29 mouse cellular contexts compared by ENCODE assay signal in genomic region chr5:147990289-147990688, GRCm38 (mm10). TPM values are rescaled to one million over a fixed set of nuclear protein-coding genes. Genes with fewer than 3 reads are reported as not detected.
DNase-seq lines count a peak whose midpoint lies in the region; ATAC-seq and TF ChIP-seq lines count a peak whose summit lies in the region.
"Had no signal": no experiment of that assay in that cellular context is flagged by ENCODE, and none has a peak within 500 bp of the region (broad histone marks: within the 10 kb centered on the region; RNA-seq: fewer than 3 reads in every experiment).

No protein-coding gene starts in this region.

- 0 out of 2 replicates have a peak, but pooled peaks have one; percentile 5 for TF ChIP-seq CTCF in lung, embryonic 14.5 days (IDR thresholded peaks at IDR 0.05; ENCODE audit: low read depth)
- TF ChIP-seq CTCF in lung, postnatal 0 days (IDR thresholded peaks at IDR 0.05), result no peak
- peak in 2 of 3 experiments; percentile 7 to 11; a peak in 1 of 6 replicates for TF ChIP-seq CTCF in MEL (IDR thresholded peaks at IDR 0.05 in 2 of 3, conservative IDR thresholded peaks at IDR 0.05 in 1 of 3; ENCODE audit: control insufficient read depth in 1 of 3, insufficient read depth in 1 of 3, low read depth in 2 of 3, low read length in 3 of 3, poor library complexity in 1 of 3, severe bottlenecking in 1 of 3)
- peak; percentile 18; the same call in 1 of the 2 replicates for TF ChIP-seq CTCF in stomach, postnatal 0 days (IDR thresholded peaks at IDR 0.05; ENCODE audit: low read depth)

- H3K9ac ChIP-seq in hindbrain, embryonic 15.5 days, result no peak overlapping the region
- no peak overlapping the region for H3K9ac ChIP-seq in hindbrain, embryonic 14.5 days
- H3K9ac ChIP-seq in lung, embryonic 14.5 days, result no peak overlapping the region
- H3K9ac ChIP-seq in lung, postnatal 0 days (replicated peaks; ENCODE audit: low read depth), result no peak overlapping the region
- no peak overlapping the region for H3K9ac ChIP-seq in MEL (ENCODE audit: control insufficient read depth, low read depth, low read length, poor library complexity, severe bottlenecking)
- H3K9ac ChIP-seq in stomach, postnatal 0 days (ENCODE audit: low read length), result no peak overlapping the region
- H3K9ac ChIP-seq: embryonic facial prominence, embryonic 15.5 days; forebrain, embryonic 13.5 days; heart, embryonic 12.5 days; limb, embryonic 15.5 days; liver, embryonic 13.5 days; neural tube, embryonic 12.5 days had no signal

- ATAC-seq in hindbrain, embryonic 15.5 days (ENCODE audit: low FRiP score, low read depth), result no peak
- ATAC-seq in hindbrain, embryonic 14.5 days (ENCODE audit: low FRiP score), result no peak
- no peak for ATAC-seq in lung, embryonic 14.5 days (ENCODE audit: insufficient read depth)
- no peak for ATAC-seq in lung, postnatal 0 days
- ATAC-seq in stomach, postnatal 0 days (ENCODE audit: low FRiP score, low TSS enrichment), result no peak
- ATAC-seq: CD4-positive, CD25-positive, alpha-beta regulatory T cell, adult 4 months; forebrain, embryonic 13.5 days; hindbrain, embryonic 16.5 days; intestine, embryonic 16.5 days; midbrain, embryonic 16.5 days had no signal

- no peaks in the 10 kb centered on the region for H3K36me3 ChIP-seq in hindbrain, embryonic 15.5 days
- no peaks in the 10 kb centered on the region for H3K36me3 ChIP-seq in hindbrain, embryonic 14.5 days (replicated peaks; ENCODE audit: control insufficient read depth, insufficient read depth)
- H3K36me3 ChIP-seq in lung, embryonic 14.5 days (ENCODE audit: insufficient read depth), result no peaks in the 10 kb centered on the region
- no peaks in the 10 kb centered on the region for H3K36me3 ChIP-seq in lung, postnatal 0 days (ENCODE audit: insufficient read depth, low read length)
- H3K36me3 ChIP-seq in MEL (ENCODE audit: control insufficient read depth in 1 of 2, insufficient read depth in 2 of 2, low read length in 2 of 2), result no peaks in the 10 kb centered on the region
- no peaks in the 10 kb centered on the region for H3K36me3 ChIP-seq in stomach, postnatal 0 days (ENCODE audit: control insufficient read depth, insufficient read depth, low read length)
- H3K36me3 ChIP-seq: embryonic facial prominence, embryonic 10.5 days; embryonic facial prominence, embryonic 15.5 days; heart, embryonic 12.5 days; limb, embryonic 10.5 days; limb, embryonic 15.5 days; liver, embryonic 13.5 days; midbrain, embryonic 10.5 days; neural tube, embryonic 12.5 days had no signal

- H3K4me3 ChIP-seq in hindbrain, embryonic 15.5 days, result no peak overlapping the region
- no peak overlapping the region for H3K4me3 ChIP-seq in hindbrain, embryonic 14.5 days (replicated peaks; ENCODE audit: low read length)
- no peak overlapping the region for H3K4me3 ChIP-seq in lung, embryonic 14.5 days (ENCODE audit: low read depth, low read length)
- no peak overlapping the region for H3K4me3 ChIP-seq in lung, postnatal 0 days (ENCODE audit: low read depth, low read length)
- no peak overlapping the region for H3K4me3 ChIP-seq in MEL (ENCODE audit: control insufficient read depth in 1 of 2, insufficient read depth in 1 of 2, low read depth in 2 of 2, low read length in 2 of 2)
- no peak overlapping the region for H3K4me3 ChIP-seq in stomach, postnatal 0 days (ENCODE audit: low read depth, low read length)
- H3K4me3 ChIP-seq: embryonic facial prominence, embryonic 10.5 days; embryonic facial prominence, embryonic 15.5 days; forebrain, embryonic 13.5 days; heart, embryonic 12.5 days; limb, embryonic 10.5 days; limb, embryonic 15.5 days; liver, embryonic 13.5 days; midbrain, embryonic 10.5 days; myocyte; neural tube, embryonic 12.5 days had no signal

- 75% methylated on average over 4 of the region's 4 CpGs for WGBS in hindbrain, embryonic 15.5 days
- 78% methylated on average over 4 of the region's 4 CpGs for WGBS in hindbrain, embryonic 14.5 days
- WGBS in lung, embryonic 14.5 days, result 70% methylated on average over 4 of the region's 4 CpGs
- WGBS in lung, postnatal 0 days, result 70% methylated on average over 4 of the region's 4 CpGs
- WGBS in stomach, postnatal 0 days, result 78% methylated on average over 4 of the region's 4 CpGs

- H3K27ac ChIP-seq in hindbrain, embryonic 15.5 days (replicated peaks), result 0 out of 2 replicates have a peak overlapping the region, but pooled peaks have one; percentile 11
- no peak overlapping the region for H3K27ac ChIP-seq in hindbrain, embryonic 14.5 days
- H3K27ac ChIP-seq in lung, embryonic 14.5 days (ENCODE audit: low read depth), result no peak overlapping the region
- H3K27ac ChIP-seq in lung, postnatal 0 days (ENCODE audit: low read length), result no peak overlapping the region
- no peak overlapping the region for H3K27ac ChIP-seq in MEL (ENCODE audit: control insufficient read depth, low read depth, low read length)
- no peak overlapping the region for H3K27ac ChIP-seq in stomach, postnatal 0 days (replicated peaks)
- H3K27ac ChIP-seq: embryonic facial prominence, embryonic 10.5 days; embryonic facial prominence, embryonic 15.5 days; forebrain, embryonic 13.5 days; limb, embryonic 10.5 days; limb, embryonic 15.5 days; liver, embryonic 13.5 days; midbrain, embryonic 10.5 days; neural tube, embryonic 12.5 days had no signal

- no peaks in the 10 kb centered on the region for H3K79me2 ChIP-seq in MEL (ENCODE audit: control insufficient read depth, insufficient read depth, low read length, poor library complexity)

- H3K4me1 ChIP-seq in hindbrain, embryonic 15.5 days (replicated peaks), result no peaks in the 10 kb centered on the region
- no peaks in the 10 kb centered on the region for H3K4me1 ChIP-seq in hindbrain, embryonic 14.5 days (replicated peaks; ENCODE audit: control insufficient read depth, insufficient read depth, low read length)
- H3K4me1 ChIP-seq in lung, embryonic 14.5 days (ENCODE audit: insufficient read depth), result no peaks in the 10 kb centered on the region
- H3K4me1 ChIP-seq in lung, postnatal 0 days (ENCODE audit: insufficient read depth, low read depth, low read length), result no peaks in the 10 kb centered on the region
- no peaks in the 10 kb centered on the region for H3K4me1 ChIP-seq in MEL (ENCODE audit: control insufficient read depth in 1 of 2, insufficient read depth in 2 of 2, low read length in 2 of 2)
- H3K4me1 ChIP-seq in stomach, postnatal 0 days (replicated peaks; ENCODE audit: control insufficient read depth, insufficient read depth), result no peaks in the 10 kb centered on the region
- H3K4me1 ChIP-seq: forebrain, embryonic 13.5 days; liver, embryonic 13.5 days; neural tube, embryonic 12.5 days had no signal

- no peak overlapping the region for H3K4me2 ChIP-seq in hindbrain, embryonic 15.5 days
- no peak overlapping the region for H3K4me2 ChIP-seq in hindbrain, embryonic 14.5 days (replicated peaks)
- H3K4me2 ChIP-seq in lung, embryonic 14.5 days, result no peak overlapping the region
- no peak overlapping the region for H3K4me2 ChIP-seq in lung, postnatal 0 days (replicated peaks; ENCODE audit: low read depth, low read length)
- H3K4me2 ChIP-seq in stomach, postnatal 0 days (replicated peaks; ENCODE audit: low read depth), result no peak overlapping the region
- H3K4me2 ChIP-seq: embryonic facial prominence, embryonic 15.5 days; forebrain, embryonic 13.5 days; heart, embryonic 12.5 days; limb, embryonic 15.5 days; liver, embryonic 13.5 days; neural tube, embryonic 12.5 days had no signal

- H3K9me3 ChIP-seq in hindbrain, embryonic 15.5 days, result no peaks in the 10 kb centered on the region
- no peaks in the 10 kb centered on the region for H3K9me3 ChIP-seq in hindbrain, embryonic 14.5 days (ENCODE audit: control insufficient read depth, low read length)
- peaks cover 4% of the 10 kb centered on the region; the same call in 1 of the 2 replicates for H3K9me3 ChIP-seq in lung, embryonic 14.5 days (ENCODE audit: low read depth, low read length)
- H3K9me3 ChIP-seq in lung, postnatal 0 days (ENCODE audit: low read length), result no peaks in the 10 kb centered on the region
- H3K9me3 ChIP-seq in MEL (replicated peaks; ENCODE audit: insufficient read depth, low read length), result no peaks in the 10 kb centered on the region
- no peaks in the 10 kb centered on the region for H3K9me3 ChIP-seq in stomach, postnatal 0 days (ENCODE audit: control insufficient read depth, low read length)
- H3K9me3 ChIP-seq: embryonic facial prominence, embryonic 15.5 days; limb, embryonic 10.5 days had no signal

- DNase-seq in hindbrain, embryonic 14.5 days (ENCODE audit: low spot score), result no peak
- DNase-seq in lung, embryonic 14.5 days, result no peak
- no peak for DNase-seq in lung, postnatal 0 days (ENCODE audit: low spot score)
- DNase-seq in MEL (ENCODE audit: low read depth, low spot score), result no peak
- DNase-seq in stomach, postnatal 0 days (ENCODE audit: low spot score), result no peak
- DNase-seq in embryo, embryonic 9.5 days (ENCODE audit: extremely low spot score), result no peak
- DNase-seq: adrenal gland, postnatal 14 days; cerebellum, adult 18-20 months; cerebellum, postnatal 14 days; gastrocnemius, postnatal 25 days; heart, adult 11 months; heart, postnatal 4 days; kidney, postnatal 14 days; liver, embryonic 13.5 days; lung, adult 18-20 months had no signal

- TF ChIP-seq EP300 in lung, postnatal 0 days (IDR thresholded peaks at IDR 0.05), result no peak
- TF ChIP-seq EP300 in MEL (IDR thresholded peaks at IDR 0.05; ENCODE audit: low read depth in 1 of 2, low read length in 2 of 2), result no peak
- no peak for TF ChIP-seq EP300 in stomach, postnatal 0 days (optimal IDR thresholded peaks at IDR 0.05)

- H3K27me3 ChIP-seq in hindbrain, embryonic 15.5 days, result no peaks in the 10 kb centered on the region
- no peaks in the 10 kb centered on the region for H3K27me3 ChIP-seq in hindbrain, embryonic 14.5 days (ENCODE audit: control insufficient read depth, insufficient read depth, low read length)
- no peaks in the 10 kb centered on the region for H3K27me3 ChIP-seq in lung, embryonic 14.5 days (ENCODE audit: insufficient read depth, low read length)
- H3K27me3 ChIP-seq in lung, postnatal 0 days (replicated peaks; ENCODE audit: insufficient read depth, low read length), result no peaks in the 10 kb centered on the region
- H3K27me3 ChIP-seq in MEL (ENCODE audit: control insufficient read depth in 1 of 2, insufficient read depth in 2 of 2, low read length in 2 of 2), result no peaks in the 10 kb centered on the region
- H3K27me3 ChIP-seq in stomach, postnatal 0 days (ENCODE audit: control insufficient read depth, insufficient read depth, low read length), result no peaks in the 10 kb centered on the region
- H3K27me3 ChIP-seq: embryonic facial prominence, embryonic 15.5 days; forebrain, embryonic 13.5 days; heart, embryonic 12.5 days; limb, embryonic 15.5 days; liver, embryonic 13.5 days; neural tube, embryonic 12.5 days had no signal

- TF ChIP-seq POLR2A in MEL (IDR thresholded peaks at IDR 0.05; ENCODE audit: control insufficient read depth in 1 of 2, insufficient read depth in 1 of 2, low read depth in 1 of 2, low read length in 2 of 2, poor library complexity in 1 of 2), result no peak

- no peak for TF ChIP-seq RAD21 in MEL (IDR thresholded peaks at IDR 0.05; ENCODE audit: low read depth, low read length)

RNA-seq across cellular contexts. Expression of gene Mtus2, which starts 33.2 kb away (rescaled TPM):
- polyA plus RNA-seq in hindbrain, embryonic 15.5 days (2015; fragmentation: Nextera tagmentation; extraction: Ambion mirVana), result 42.5 and 43.1 TPM in 2 replicates
- polyA plus RNA-seq in hindbrain, embryonic 14.5 days (2014; fragmentation: Nextera tagmentation; extraction: Ambion mirVana), result 42.0 and 49.4 TPM in 2 replicates
- 5.5 and 5.7 TPM in 2 replicates for polyA plus RNA-seq in lung, embryonic 14.5 days (2014; fragmentation: Nextera tagmentation; extraction: Ambion mirVana)
- polyA plus RNA-seq in lung, postnatal 0 days (2015; fragmentation: Nextera tagmentation; extraction: Ambion mirVana), result 5.5 TPM in 2 replicates
- 0.07 and 0.08 TPM in 2 replicates for total RNA-seq in MEL (2012; rRNA removed)
- not detected for polyA plus RNA-seq in MEL (2012; ENCODE audit: insufficient read depth in 1 of 2, insufficient read length in 2 of 2, low read depth in 1 of 2, low replicate concordance in 2 of 2, missing spikeins in 1 of 2)
- 8.3 and 12.3 TPM in 2 replicates for polyA plus RNA-seq in stomach, postnatal 0 days (2015; fragmentation: Nextera tagmentation; extraction: Ambion mirVana)
